8 mouse cellular contexts compared by ENCODE assay signal in the genomic region with DNA sequence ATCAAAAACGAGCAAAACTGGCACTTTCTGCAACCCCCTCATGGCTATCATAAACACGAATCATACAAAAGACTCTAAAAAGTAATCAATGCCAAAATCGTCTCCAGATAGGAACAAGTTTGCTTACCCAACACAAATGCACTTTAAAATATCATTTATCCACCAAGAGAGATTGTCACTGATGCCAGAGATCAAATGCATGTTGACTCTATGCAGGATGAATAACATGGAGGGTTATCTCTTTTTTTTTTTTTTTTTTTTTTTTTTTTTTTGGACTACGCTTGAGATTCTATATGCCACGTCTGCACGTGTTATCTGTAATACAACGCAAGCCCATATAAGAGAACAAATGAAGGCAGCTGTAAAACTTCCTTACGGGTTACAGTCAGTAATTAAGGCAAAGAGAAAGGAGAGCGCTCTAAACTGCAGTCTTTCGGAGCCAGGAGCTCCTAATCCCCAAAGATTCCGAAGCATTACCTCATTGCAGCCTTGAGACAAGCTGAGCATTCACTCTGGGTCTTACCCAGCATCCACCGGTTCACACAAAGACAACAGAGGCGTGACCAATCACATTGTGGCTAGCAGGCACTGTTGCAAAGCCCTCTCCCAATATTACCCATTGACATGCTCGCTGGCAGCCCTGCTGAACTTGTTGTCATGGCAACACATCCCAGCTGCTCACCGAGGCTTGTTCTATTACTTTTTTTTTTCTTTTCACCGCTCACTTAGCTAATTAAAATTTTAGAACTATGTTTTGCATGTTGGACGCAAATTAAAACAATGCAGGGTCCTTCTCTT.
DNase-seq lines count a peak whose midpoint lies in the region; ATAC-seq and TF ChIP-seq lines count a peak whose summit lies in the region.

No protein-coding gene starts in this region.

- TF ChIP-seq CTCF in lung, postnatal 0 days (IDR thresholded peaks at IDR 0.05): no peak

- H3K27me3 ChIP-seq in hindbrain, embryonic 16.5 days (replicated peaks; ENCODE audit: control insufficient read depth, insufficient read depth, low read length): no peaks in the 10 kb centered on the region
- no peaks in the 10 kb centered on the region for H3K27me3 ChIP-seq in lung, postnatal 0 days (replicated peaks; ENCODE audit: insufficient read depth, low read length)

- no peaks in the 10 kb centered on the region for H3K36me3 ChIP-seq in hindbrain, embryonic 16.5 days (ENCODE audit: control insufficient read depth, insufficient read depth, low read length)
- no peaks in the 10 kb centered on the region for H3K36me3 ChIP-seq in lung, postnatal 0 days (ENCODE audit: insufficient read depth, low read length)

- peaks cover 39% of the 10 kb centered on the region for H3K4me1 ChIP-seq in hindbrain, embryonic 16.5 days (ENCODE audit: control insufficient read depth, insufficient read depth, low read depth, low read length)
- H3K4me1 ChIP-seq in lung, postnatal 0 days (ENCODE audit: insufficient read depth, low read depth, low read length): peaks cover 4% of the 10 kb centered on the region; the same call in 1 of the 2 replicates

- peak overlapping the region; percentile 66 for H3K4me2 ChIP-seq in hindbrain, embryonic 16.5 days (ENCODE audit: low read length)
- H3K4me2 ChIP-seq in lung, postnatal 0 days (replicated peaks; ENCODE audit: low read depth, low read length): peak overlapping the region; percentile 56

- TF ChIP-seq EP300 in lung, postnatal 0 days (IDR thresholded peaks at IDR 0.05): no peak

- peak overlapping the region; percentile 40 for H3K4me3 ChIP-seq in hindbrain, embryonic 16.5 days (ENCODE audit: low read length)
- peak overlapping the region; percentile 30 for H3K4me3 ChIP-seq in lung, postnatal 0 days (ENCODE audit: low read depth, low read length)

- peak; percentile 97 for ATAC-seq in hindbrain, embryonic 16.5 days
- ATAC-seq in lung, postnatal 0 days: peak; percentile 87
- no peak for ATAC-seq in inflammation-experienced regulatory T-cells, adult 6 months

- H3K27ac ChIP-seq in hindbrain, embryonic 16.5 days (ENCODE audit: low read depth, low read length): peak overlapping the region; percentile 89
- H3K27ac ChIP-seq in lung, postnatal 0 days (ENCODE audit: low read length): peak overlapping the region; percentile 33; the same call in 1 of the 2 replicates

- H3K9me3 ChIP-seq in hindbrain, embryonic 16.5 days (ENCODE audit: control insufficient read depth, low read length): no peaks in the 10 kb centered on the region
- H3K9me3 ChIP-seq in lung, postnatal 0 days (ENCODE audit: low read length): no peaks in the 10 kb centered on the region

- H3K9ac ChIP-seq in hindbrain, embryonic 16.5 days (ENCODE audit: low read depth, low read length): peak overlapping the region; percentile 62
- no peak overlapping the region for H3K9ac ChIP-seq in lung, postnatal 0 days (replicated peaks; ENCODE audit: low read depth)

- peak; percentile 67 to 86 for DNase-seq in adrenal gland, adult (ENCODE audit: inconsistent age in 2 of 2, low spot score in 1 of 2)
- peak; percentile 95 for DNase-seq in embryo, embryonic 10.5 days (ENCODE audit: low spot score)
- peak; percentile 23 for DNase-seq in gastrocnemius, postnatal 10 days
- DNase-seq in layer of hippocampus, postnatal 25 days (ENCODE audit: extremely low spot score in 1 of 2, low spot score in 1 of 2): peak; percentile 59 to 63
- peak; percentile 92 for DNase-seq in lung, postnatal 0 days (ENCODE audit: low spot score)
- peak; percentile 72 for DNase-seq in retina, adult 2 months (ENCODE audit: low read depth, low spot score)

- 8% methylated on average over 17 of the region's 17 CpGs for WGBS in hindbrain, embryonic 16.5 days
- 20% methylated on average over 17 of the region's 17 CpGs for WGBS in lung, postnatal 0 days

Comparison
In these comparisons a context has a peak if more than half of its experiments do, and no peak if none do; other contexts are left out.
1. DNase-seq: peak in every context shown above with its lines; median percentile 95 in embryo, embryonic 10.5 days; 92 in lung, postnatal 0 days; 76 in adrenal gland, adult; 72 in retina, adult 2 months; 61 in layer of hippocampus, postnatal 25 days; 23 in gastrocnemius, postnatal 10 days.